Mouse (Mus musculus): ENCODE measurements at regions not wholly inside any gene's neighbourhood (a gene's known extent, or its start where the extent isn't known, plus 50 kb on each side); places are given as distances from the start of the nearest gene placed in this dataset.

- Histone ChIP-seq H3K36me3 (ENCODE audit: control insufficient read depth, insufficient read depth, low read length) (no peaks in the 10 kb centered on the region), H3K27ac (ENCODE audit: insufficient read depth, low read depth, low read length) (no peak overlapping the region), H3K27me3 (replicated peaks; ENCODE audit: control insufficient read depth, insufficient read depth, low read length) (no peaks in the 10 kb centered on the region; the same call in 1 of the 2 replicates), H3K4me3 (ENCODE audit: insufficient read depth, low read depth, low read length) (no peak overlapping the region), H3K4me1 (ENCODE audit: control insufficient read depth, insufficient read depth, low read length) (no peaks in the 10 kb centered on the region)
- TF ChIP-seq POLR2A (IDR thresholded peaks at IDR 0.05; ENCODE audit: low read depth, low read length) (no peak), CTCF (conservative IDR thresholded peaks at IDR 0.05; ENCODE audit: insufficient read depth, insufficient read length, low read depth, low read length) (no peak)
- no peak for DNase-seq
Measured at GRCm38 (mm10) chr3:33306169-33306568, 163.1 kb upstream of the Pex5l start.

GRCm38 (mm10) chr3:33305756-33306155 is 162.7 kb upstream of the Pex5l start:
- WGBS = 61% methylated on average over 2 of the region's 2 CpGs
- no peak for TF ChIP-seq POLR2A (IDR thresholded peaks at IDR 0.05; ENCODE audit: low read depth, low read length)
- TF ChIP-seq CTCF (conservative IDR thresholded peaks at IDR 0.05; ENCODE audit: insufficient read depth, insufficient read length, low read depth, low read length) = no peak
- H3K27me3 ChIP-seq (replicated peaks; ENCODE audit: control insufficient read depth, insufficient read depth, low read length) = no peaks in the 10 kb centered on the region; the same call in 1 of the 2 replicates
- no peak overlapping the region for H3K27ac ChIP-seq (ENCODE audit: insufficient read depth, low read depth, low read length)
- H3K36me3 ChIP-seq (ENCODE audit: control insufficient read depth, insufficient read depth, low read length) = no peaks in the 10 kb centered on the region
- H3K4me3 ChIP-seq (ENCODE audit: insufficient read depth, low read depth, low read length) = no peak overlapping the region
- no peaks in the 10 kb centered on the region for H3K4me1 ChIP-seq (ENCODE audit: control insufficient read depth, insufficient read depth, low read length)
- no peak for DNase-seq

GRCm38 (mm10) chr3:33262797-33263196 is 119.8 kb upstream of the Pex5l start:
- whole genome bisulfite sequencing = 52% methylated on average over 2 of the region's 2 CpGs
- TF ChIP-seq CTCF (conservative IDR thresholded peaks at IDR 0.05; ENCODE audit: insufficient read depth, insufficient read length, low read depth, low read length) (no peak), POLR2A (IDR thresholded peaks at IDR 0.05; ENCODE audit: low read depth, low read length) (no peak)
- Histone ChIP-seq H3K27ac (ENCODE audit: insufficient read depth, low read depth, low read length) (no peak overlapping the region), H3K27me3 (replicated peaks; ENCODE audit: control insufficient read depth, insufficient read depth, low read length) (no peaks in the 10 kb centered on the region), H3K4me3 (ENCODE audit: insufficient read depth, low read depth, low read length) (no peak overlapping the region), H3K36me3 (ENCODE audit: control insufficient read depth, insufficient read depth, low read length) (no peaks in the 10 kb centered on the region), H3K4me1 (ENCODE audit: control insufficient read depth, insufficient read depth, low read length) (no peaks in the 10 kb centered on the region)
- no peak for DNase-seq

- Histone ChIP-seq H3K27ac (ENCODE audit: insufficient read depth, low read depth, low read length) (no peak overlapping the region), H3K36me3 (ENCODE audit: control insufficient read depth, insufficient read depth, low read length) (no peaks in the 10 kb centered on the region), H3K27me3 (replicated peaks; ENCODE audit: control insufficient read depth, insufficient read depth, low read length) (no peaks in the 10 kb centered on the region; the same call in 1 of the 2 replicates), H3K4me3 (ENCODE audit: insufficient read depth, low read depth, low read length) (no peak overlapping the region), H3K4me1 (ENCODE audit: control insufficient read depth, insufficient read depth, low read length) (no peaks in the 10 kb centered on the region)
- no peak for DNase-seq
- 35% methylated on average over 2 of the region's 2 CpGs for WGBS
- TF ChIP-seq CTCF (conservative IDR thresholded peaks at IDR 0.05; ENCODE audit: insufficient read depth, insufficient read length, low read depth, low read length) = no peak
- no peak for TF ChIP-seq POLR2A (IDR thresholded peaks at IDR 0.05; ENCODE audit: low read depth, low read length)
Measured at GRCm38 (mm10) chr3:33219271-33220065, 76.4 kb upstream of the Pex5l start.

- TF ChIP-seq CTCF (conservative IDR thresholded peaks at IDR 0.05; ENCODE audit: insufficient read depth, insufficient read length, low read depth, low read length) (no peak), POLR2A (IDR thresholded peaks at IDR 0.05; ENCODE audit: low read depth, low read length) (no peak)
- Histone ChIP-seq H3K27me3 (replicated peaks; ENCODE audit: control insufficient read depth, insufficient read depth, low read length) (no peaks in the 10 kb centered on the region; the same call in 1 of the 2 replicates), H3K27ac (ENCODE audit: insufficient read depth, low read depth, low read length) (no peak overlapping the region), H3K4me1 (ENCODE audit: control insufficient read depth, insufficient read depth, low read length) (no peaks in the 10 kb centered on the region), H3K4me3 (ENCODE audit: insufficient read depth, low read depth, low read length) (no peak overlapping the region), H3K36me3 (ENCODE audit: control insufficient read depth, insufficient read depth, low read length) (no peaks in the 10 kb centered on the region)
- DNase-seq = no peak
- 65% methylated on average over 2 of the region's 2 CpGs for WGBS
Measured at GRCm38 (mm10) chr3:33218291-33218690, 75.2 kb upstream of the Pex5l start.

GRCm38 (mm10) chr3:33217360-33218034 is 74.5 kb upstream of the Pex5l start:
- no peak overlapping the region for H3K27ac ChIP-seq (ENCODE audit: insufficient read depth, low read depth, low read length)
- no peak for DNase-seq
- no peaks in the 10 kb centered on the region; the same call in 1 of the 2 replicates for H3K27me3 ChIP-seq (replicated peaks; ENCODE audit: control insufficient read depth, insufficient read depth, low read length)
- no peaks in the 10 kb centered on the region for H3K4me1 ChIP-seq (ENCODE audit: control insufficient read depth, insufficient read depth, low read length)
- no peak overlapping the region for H3K4me3 ChIP-seq (ENCODE audit: insufficient read depth, low read depth, low read length)
- H3K36me3 ChIP-seq (ENCODE audit: control insufficient read depth, insufficient read depth, low read length) = no peaks in the 10 kb centered on the region
- 61% methylated on average over 18 of the region's 18 CpGs for WGBS
- no peak for TF ChIP-seq POLR2A (IDR thresholded peaks at IDR 0.05; ENCODE audit: low read depth, low read length)
- no peak for TF ChIP-seq CTCF (conservative IDR thresholded peaks at IDR 0.05; ENCODE audit: insufficient read depth, insufficient read length, low read depth, low read length)

- WGBS = 57% methylated on average over 4 of the region's 4 CpGs
- H3K36me3 ChIP-seq (ENCODE audit: control insufficient read depth, insufficient read depth, low read length) = no peaks in the 10 kb centered on the region
- no peaks in the 10 kb centered on the region for H3K4me1 ChIP-seq (ENCODE audit: control insufficient read depth, insufficient read depth, low read length)
- no peak for DNase-seq
- TF ChIP-seq POLR2A (IDR thresholded peaks at IDR 0.05; ENCODE audit: low read depth, low read length) = no peak
- TF ChIP-seq CTCF (conservative IDR thresholded peaks at IDR 0.05; ENCODE audit: insufficient read depth, insufficient read length, low read depth, low read length) = no peak
- H3K27me3 ChIP-seq (replicated peaks; ENCODE audit: control insufficient read depth, insufficient read depth, low read length) = no peaks in the 10 kb centered on the region
- no peak overlapping the region for H3K4me3 ChIP-seq (ENCODE audit: insufficient read depth, low read depth, low read length)
- H3K27ac ChIP-seq (ENCODE audit: insufficient read depth, low read depth, low read length) = no peak overlapping the region
Measured at GRCm38 (mm10) chr3:33211224-33211817, 68.3 kb upstream of the Pex5l start.

All from kidney, adult 2 months (tissue).